Comparison of ENCODE assay signal across 33 mouse cellular contexts in genomic region chr5:17500866-17501265, GRCm38 (mm10). TPM values are rescaled to one million over a fixed set of nuclear protein-coding genes. Genes with fewer than 3 reads are reported as not detected.
DNase-seq lines count a peak whose midpoint lies in the region; ATAC-seq and TF ChIP-seq lines count a peak whose summit lies in the region.
"Had no signal": no experiment of that assay in that cellular context is flagged by ENCODE, and none has a peak within 500 bp of the region (broad histone marks: within the 10 kb centered on the region; RNA-seq: fewer than 3 reads in every experiment).

No protein-coding gene starts in this region.

- no peak for TF ChIP-seq CTCF in midbrain, postnatal 0 days (IDR thresholded peaks at IDR 0.05)
- no peak for TF ChIP-seq CTCF in lung, adult 2 months (IDR thresholded peaks at IDR 0.05; ENCODE audit: insufficient read depth, low read length)

- H3K27ac ChIP-seq in forebrain, embryonic 13.5 days, result 0 out of 2 replicates have a peak overlapping the region, but pooled peaks have one; percentile 40
- no peak overlapping the region for H3K27ac ChIP-seq in forebrain, embryonic 10.5 days
- peak overlapping the region; percentile 35; the same call in 1 of the 2 replicates for H3K27ac ChIP-seq in midbrain, embryonic 13.5 days
- no peak overlapping the region for H3K27ac ChIP-seq in midbrain, postnatal 0 days (ENCODE audit: low read depth, low read length)
- no peak overlapping the region for H3K27ac ChIP-seq in hindbrain, embryonic 13.5 days
- H3K27ac ChIP-seq in midbrain, embryonic 16.5 days (ENCODE audit: low read length), result no peak overlapping the region
- H3K27ac ChIP-seq: embryonic facial prominence, embryonic 10.5 days; layer of hippocampus, adult 2 months; limb, embryonic 12.5 days; liver, embryonic 12.5 days; stomach, embryonic 15.5 days had no signal

- H3K9me3 ChIP-seq in forebrain, embryonic 13.5 days (replicated peaks), result no peaks in the 10 kb centered on the region
- no peaks in the 10 kb centered on the region for H3K9me3 ChIP-seq in forebrain, embryonic 10.5 days
- H3K9me3 ChIP-seq in midbrain, embryonic 13.5 days, result no peaks in the 10 kb centered on the region
- no peaks in the 10 kb centered on the region for H3K9me3 ChIP-seq in midbrain, postnatal 0 days (ENCODE audit: low read length)
- H3K9me3 ChIP-seq in hindbrain, embryonic 13.5 days, result no peaks in the 10 kb centered on the region
- H3K9me3 ChIP-seq in midbrain, embryonic 16.5 days (replicated peaks; ENCODE audit: control insufficient read depth, low read length, poor library complexity, severe bottlenecking), result no peaks in the 10 kb centered on the region
- H3K9me3 ChIP-seq: embryonic facial prominence, embryonic 10.5 days; G1E; limb, embryonic 12.5 days; liver, embryonic 12.5 days; stomach, embryonic 15.5 days had no signal

- no peaks in the 10 kb centered on the region for H3K27me3 ChIP-seq in forebrain, embryonic 13.5 days
- H3K27me3 ChIP-seq in forebrain, embryonic 10.5 days (ENCODE audit: poor library complexity, severe bottlenecking), result no peaks in the 10 kb centered on the region
- no peaks in the 10 kb centered on the region for H3K27me3 ChIP-seq in midbrain, embryonic 13.5 days
- no peaks in the 10 kb centered on the region for H3K27me3 ChIP-seq in midbrain, postnatal 0 days (ENCODE audit: insufficient read depth, low read length)
- no peaks in the 10 kb centered on the region for H3K27me3 ChIP-seq in hindbrain, embryonic 13.5 days
- no peaks in the 10 kb centered on the region for H3K27me3 ChIP-seq in midbrain, embryonic 16.5 days (ENCODE audit: control insufficient read depth, insufficient read depth, low read depth, low read length)
- H3K27me3 ChIP-seq: limb, embryonic 12.5 days; liver, embryonic 12.5 days; stomach, embryonic 15.5 days had no signal

- no peaks in the 10 kb centered on the region for H3K36me3 ChIP-seq in forebrain, embryonic 13.5 days (ENCODE audit: poor library complexity, severe bottlenecking)
- H3K36me3 ChIP-seq in forebrain, embryonic 10.5 days (replicated peaks), result no peaks in the 10 kb centered on the region
- no peaks in the 10 kb centered on the region for H3K36me3 ChIP-seq in midbrain, embryonic 13.5 days
- H3K36me3 ChIP-seq in midbrain, postnatal 0 days (ENCODE audit: insufficient read depth, low read length), result no peaks in the 10 kb centered on the region
- no peaks in the 10 kb centered on the region for H3K36me3 ChIP-seq in hindbrain, embryonic 13.5 days
- no peaks in the 10 kb centered on the region for H3K36me3 ChIP-seq in midbrain, embryonic 16.5 days (ENCODE audit: control insufficient read depth, insufficient read depth, low read length)
- H3K36me3 ChIP-seq: embryonic facial prominence, embryonic 10.5 days; G1E; limb, embryonic 12.5 days; liver, embryonic 12.5 days; stomach, embryonic 15.5 days had no signal

- peaks cover 8% of the 10 kb centered on the region; the same call in 1 of the 2 replicates for H3K4me1 ChIP-seq in forebrain, embryonic 13.5 days
- no peaks in the 10 kb centered on the region for H3K4me1 ChIP-seq in forebrain, embryonic 10.5 days
- H3K4me1 ChIP-seq in midbrain, embryonic 13.5 days (replicated peaks), result peaks cover 23% of the 10 kb centered on the region
- no peaks in the 10 kb centered on the region for H3K4me1 ChIP-seq in midbrain, postnatal 0 days (ENCODE audit: insufficient read depth, low read length)
- peaks cover 8% of the 10 kb centered on the region for H3K4me1 ChIP-seq in hindbrain, embryonic 13.5 days (replicated peaks)
- peaks cover 2% of the 10 kb centered on the region; the same call in 1 of the 2 replicates for H3K4me1 ChIP-seq in midbrain, embryonic 16.5 days (ENCODE audit: control insufficient read depth, insufficient read depth, low read length)
- peaks cover 2% of the 10 kb centered on the region; the same call in 1 of the 2 replicates for H3K4me1 ChIP-seq in lung, adult 2 months (ENCODE audit: control insufficient read depth, insufficient read depth, low read length)
- H3K4me1 ChIP-seq: embryonic facial prominence, embryonic 10.5 days; limb, embryonic 12.5 days; liver, embryonic 12.5 days; stomach, embryonic 15.5 days had no signal

- no peak for DNase-seq in forebrain, embryonic 10.5 days (ENCODE audit: extremely low spot score, low spot score)
- DNase-seq in midbrain, postnatal 0 days (ENCODE audit: low spot score), result no peak
- DNase-seq in frontal cortex, postnatal 36 days (ENCODE audit: low spot score in 2 of 2), result no peak
- no peak for DNase-seq in lung, adult 2 months
- DNase-seq: adrenal gland, postnatal 14 days; cerebellum, adult 18-20 months; gastrocnemius, postnatal 14 days; heart, adult 18-20 months; heart, postnatal 36 days; kidney, adult 8-10 months; kidney, postnatal 14 days; lung, embryonic 14.5 days; lung, postnatal 36 days; right cerebral cortex, postnatal 14 days; thymus, adult 18-20 months; thymus, postnatal 4 days had no signal

- TF ChIP-seq POLR2A in lung, adult 2 months (IDR thresholded peaks at IDR 0.05; ENCODE audit: borderline replicate concordance, extremely low read depth, low read depth, low read length), result no peak

- peak; percentile 73 for ATAC-seq in forebrain, embryonic 13.5 days
- ATAC-seq in midbrain, embryonic 13.5 days, result peak; percentile 75
- no peak for ATAC-seq in midbrain, postnatal 0 days (ENCODE audit: low FRiP score)
- peak; percentile 44; the same call in 1 of the 2 replicates for ATAC-seq in hindbrain, embryonic 13.5 days (ENCODE audit: low FRiP score)
- ATAC-seq in midbrain, embryonic 16.5 days, result peak; percentile 78
- ATAC-seq: activated CD4-positive, CD25-positive, alpha-beta regulatory T cell, adult 4 months; liver, embryonic 12.5 days had no signal

- no peak overlapping the region for H3K4me3 ChIP-seq in forebrain, embryonic 13.5 days
- H3K4me3 ChIP-seq in forebrain, embryonic 10.5 days, result no peak overlapping the region
- no peak overlapping the region for H3K4me3 ChIP-seq in midbrain, embryonic 13.5 days (replicated peaks)
- H3K4me3 ChIP-seq in midbrain, postnatal 0 days (ENCODE audit: low read depth, low read length), result no peak overlapping the region
- H3K4me3 ChIP-seq in hindbrain, embryonic 13.5 days, result no peak overlapping the region
- no peak overlapping the region for H3K4me3 ChIP-seq in midbrain, embryonic 16.5 days (ENCODE audit: low read depth, low read length)
- no peak overlapping the region for H3K4me3 ChIP-seq in lung, adult 2 months (replicated peaks; ENCODE audit: extremely low read depth, low read depth, low read length)
- H3K4me3 ChIP-seq: embryonic facial prominence, embryonic 10.5 days; layer of hippocampus, adult 2 months; limb, embryonic 12.5 days; liver, embryonic 12.5 days; stomach, embryonic 15.5 days had no signal

- no peak overlapping the region for H3K9ac ChIP-seq in forebrain, embryonic 13.5 days
- no peak overlapping the region for H3K9ac ChIP-seq in midbrain, embryonic 13.5 days (replicated peaks)
- H3K9ac ChIP-seq in midbrain, postnatal 0 days (replicated peaks; ENCODE audit: low read length, poor library complexity, severe bottlenecking), result no peak overlapping the region
- no peak overlapping the region for H3K9ac ChIP-seq in hindbrain, embryonic 13.5 days
- H3K9ac ChIP-seq in midbrain, embryonic 16.5 days (ENCODE audit: low read depth, low read length), result no peak overlapping the region
- H3K9ac ChIP-seq: limb, embryonic 12.5 days; liver, embryonic 12.5 days; lung, embryonic 14.5 days; stomach, embryonic 15.5 days had no signal

- WGBS in forebrain, embryonic 13.5 days, result 39% methylated on average over 1 of the region's 1 CpGs
- 77% methylated on average over 1 of the region's 1 CpGs for WGBS in forebrain, embryonic 10.5 days
- WGBS in midbrain, embryonic 13.5 days, result 29% methylated on average over 1 of the region's 1 CpGs
- 47% methylated on average over 1 of the region's 1 CpGs for WGBS in midbrain, postnatal 0 days
- 40% methylated on average over 1 of the region's 1 CpGs for WGBS in hindbrain, embryonic 13.5 days
- WGBS in midbrain, embryonic 16.5 days, result 37% methylated on average over 1 of the region's 1 CpGs
- WGBS in lung, adult 2 months, result 69% methylated on average over 1 of the region's 1 CpGs

- H3K4me2 ChIP-seq in forebrain, embryonic 13.5 days, result no peak overlapping the region
- H3K4me2 ChIP-seq in midbrain, embryonic 13.5 days (replicated peaks), result no peak overlapping the region
- no peak overlapping the region for H3K4me2 ChIP-seq in midbrain, postnatal 0 days (ENCODE audit: low read depth, low read length, poor library complexity, severe bottlenecking)
- H3K4me2 ChIP-seq in hindbrain, embryonic 13.5 days, result no peak overlapping the region
- no peak overlapping the region for H3K4me2 ChIP-seq in midbrain, embryonic 16.5 days (ENCODE audit: low read length)
- H3K4me2 ChIP-seq: limb, embryonic 12.5 days; liver, embryonic 12.5 days; lung, embryonic 14.5 days; stomach, embryonic 15.5 days had no signal

RNA-seq across cellular contexts. Expression of gene Speer4f1, which starts 25.0 kb away (rescaled TPM):
- not detected in 2 replicates for polyA plus RNA-seq in forebrain, embryonic 13.5 days (2015; fragmentation: Nextera tagmentation; extraction: Ambion mirVana)
- polyA plus RNA-seq in forebrain, embryonic 10.5 days (2016; fragmentation: Nextera tagmentation; extraction: Ambion mirVana), result not detected in 2 replicates
- not detected in 2 replicates for polyA plus RNA-seq in midbrain, embryonic 13.5 days (2015; fragmentation: Nextera tagmentation; extraction: Ambion mirVana)
- not detected in 2 replicates for total RNA-seq in midbrain, postnatal 0 days (2014; rRNA removed)
- not detected in 2 replicates for polyA plus RNA-seq in midbrain, postnatal 0 days (2015; fragmentation: Nextera tagmentation; extraction: Ambion mirVana)
- polyA plus RNA-seq in hindbrain, embryonic 13.5 days (2015; fragmentation: Nextera tagmentation; extraction: Ambion mirVana), result not detected in 2 replicates
- not detected in 2 replicates for polyA plus RNA-seq in midbrain, embryonic 16.5 days (2015; fragmentation: Nextera tagmentation; extraction: Ambion mirVana)
- 0.36 and 0.44 TPM in 2 replicates for polyA plus RNA-seq in lung, adult 2 months (2012; rRNA removed)
- total RNA-seq: adrenal gland, postnatal 14 days; common myeloid progenitor, adult 5-6 weeks; G1E; gastrocnemius, postnatal 14 days; heart, adult 18-20 months; heart, postnatal 36 days; layer of hippocampus, adult 2 months; left cerebral cortex, adult 18-20 months; neutrophil, adult 5-6 weeks had no signal
- polyA plus RNA-seq: activated CD4-positive, CD25-positive, alpha-beta regulatory T cell, adult 4 months; embryonic facial prominence, embryonic 10.5 days; frontal cortex, adult 2 months; G1E; heart, embryonic 14.5 days; intestine, embryonic 14.5 days; limb, embryonic 12.5 days; liver, embryonic 12.5 days; lung, embryonic 14.5 days; stomach, embryonic 15.5 days had no signal

Comparison
In these comparisons a context has a peak if more than half of its experiments do, and no peak if none do; other contexts are left out.
1. H3K27ac ChIP-seq: peak in forebrain, embryonic 13.5 days (single experiment) and midbrain, embryonic 13.5 days (single experiment); none in forebrain, embryonic 10.5 days (single experiment), midbrain, postnatal 0 days (single experiment), hindbrain, embryonic 13.5 days (single experiment) and midbrain, embryonic 16.5 days (single experiment).